Mouse (Mus musculus): ENCODE measurements around the gene Rchy1. TPM values are rescaled to one million over a fixed set of nuclear protein-coding genes. Genes with fewer than 3 reads are reported as not detected.
"Not testable (repeated sequence)": the region's sequence is repeated elsewhere in the genome, so short reads cannot be mapped to it uniquely, and the experiment has no call there.

The Rchy1 gene
- polyA plus RNA-seq, 1 experiment from 2014 or later: 30.9 TPM

DNA sequence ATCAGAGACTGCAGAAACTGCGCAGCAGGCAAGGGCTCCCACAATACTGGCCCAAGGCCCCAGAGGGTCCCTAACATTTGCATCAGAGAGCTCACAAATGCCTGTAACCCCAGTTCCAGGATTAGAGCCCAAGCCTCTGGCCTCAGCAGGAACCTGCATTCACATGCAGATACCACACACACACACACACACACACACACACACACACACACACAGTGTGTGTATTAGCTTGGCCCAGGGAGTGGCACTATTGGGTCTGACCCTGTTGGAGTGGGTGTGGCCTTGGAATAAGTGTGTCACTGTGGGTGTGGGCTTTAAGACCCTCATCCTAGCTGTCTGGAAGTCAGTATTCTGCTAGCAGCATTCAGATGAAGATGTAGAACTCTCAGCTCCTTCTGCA lies 17.3 kb downstream of the Rchy1 start:
- not testable (repeated sequence) for H3K27ac ChIP-seq; H3K79me2 ChIP-seq (ENCODE audit: inconsistent target); H3K4me3 ChIP-seq (ENCODE audit: inconsistent target)
- peaks cover 39% of the 10 kb centered on the region for H3K36me3 ChIP-seq (ENCODE audit: inconsistent target)
- WGBS (ENCODE audit: missing documents): 100% methylated on average over 1 of the region's 1 CpGs

DNA sequence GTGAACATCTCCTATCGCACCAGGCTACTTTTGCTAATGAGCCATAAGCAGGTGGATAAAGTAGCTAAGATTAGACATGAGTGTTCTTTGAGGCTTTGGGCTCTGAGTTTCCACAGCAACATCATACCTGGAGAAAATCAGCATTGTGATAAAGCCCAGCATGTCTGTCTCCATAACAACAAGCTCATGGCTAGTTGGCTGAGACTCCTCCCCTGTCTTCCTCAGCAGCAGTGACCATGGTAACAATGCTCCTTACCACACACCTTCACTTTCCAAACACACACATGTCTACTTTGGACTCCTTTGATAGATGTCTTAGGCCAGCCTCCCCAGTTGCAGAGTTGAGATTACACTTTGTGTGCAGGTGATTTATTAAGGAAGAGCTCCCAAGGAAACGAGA lies 49.6 kb downstream of the Rchy1 start:
- WGBS (ENCODE audit: missing documents): 84% methylated on average over 2 of the region's 2 CpGs
- H3K4me3 ChIP-seq (ENCODE audit: inconsistent target): no peak overlapping the region
- no peaks in the 10 kb centered on the region for H3K36me3 ChIP-seq (ENCODE audit: inconsistent target)
- H3K27ac ChIP-seq: no peak overlapping the region
- H3K79me2 ChIP-seq (ENCODE audit: inconsistent target): no peaks in the 10 kb centered on the region

- WGBS (ENCODE audit: missing documents): 88% methylated on average over 13 of the region's 13 CpGs
- Histone ChIP-seq H3K4me3 (ENCODE audit: inconsistent target) (no peak overlapping the region), H3K79me2 (ENCODE audit: inconsistent target) (no peaks in the 10 kb centered on the region), H3K36me3 (ENCODE audit: inconsistent target) (no peaks in the 10 kb centered on the region), H3K27ac (no peak overlapping the region)
Observed at GRCm38 (mm10) chr5:91911384-91912106, 51.3 kb downstream of the Rchy1 start.

GRCm38 (mm10) chr5:91910616-91911015 lies 52.3 kb downstream of the Rchy1 start:
- Histone ChIP-seq H3K36me3 (ENCODE audit: inconsistent target) (no peaks in the 10 kb centered on the region), H3K4me3 (ENCODE audit: inconsistent target) (no peak overlapping the region), H3K27ac (no peak overlapping the region), H3K79me2 (ENCODE audit: inconsistent target) (no peaks in the 10 kb centered on the region)
- 82% methylated on average over 4 of the region's 4 CpGs for WGBS (ENCODE audit: missing documents)

DNA sequence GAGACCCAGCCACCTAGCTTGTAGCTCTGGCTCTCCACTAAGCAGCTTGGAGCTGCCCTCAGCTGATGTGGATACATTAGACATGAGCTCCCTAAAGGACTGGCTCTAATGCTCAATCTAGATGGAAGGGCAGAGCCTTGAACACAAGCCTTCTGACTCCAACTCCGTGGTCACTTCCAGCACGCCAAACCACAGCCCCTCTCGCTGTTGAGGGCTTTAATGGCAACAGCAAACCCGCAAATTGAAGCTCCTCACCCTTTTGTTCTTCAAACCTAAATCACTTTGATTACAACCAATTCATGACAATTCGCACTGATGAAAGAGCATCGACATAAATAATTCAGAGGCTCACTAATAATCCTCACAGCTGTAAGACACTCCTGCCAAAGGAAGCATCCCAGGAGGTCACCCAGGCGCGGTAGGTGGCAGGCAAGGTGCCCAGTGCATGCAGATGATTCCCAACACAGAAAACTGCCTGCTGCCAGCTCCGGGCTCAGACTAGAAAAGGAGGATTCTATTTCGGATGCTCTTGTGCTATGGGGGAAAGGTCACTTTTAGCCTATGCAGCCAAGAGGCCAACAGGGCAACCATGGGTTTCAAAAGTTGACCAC lies 53.8 kb downstream of the Rchy1 start:
- Histone ChIP-seq H3K27ac (no peak overlapping the region), H3K36me3 (ENCODE audit: inconsistent target) (no peaks in the 10 kb centered on the region), H3K79me2 (ENCODE audit: inconsistent target) (no peaks in the 10 kb centered on the region), H3K4me3 (ENCODE audit: inconsistent target) (no peak overlapping the region)
- WGBS (ENCODE audit: missing documents): 86% methylated on average over 10 of the region's 10 CpGs

Other genes with a start within 250 kb of the Rchy1 start
- not detected in 3 replicates for gene Odaph, start 24.4 kb upstream of the Rchy1 start, polyA plus RNA-seq (2018)
- gene Cdkl2, start 80.8 kb upstream of the Rchy1 start, polyA plus RNA-seq (2018): 2.2 to 3.1 TPM (median 3.1 TPM) in 3 replicates
- gene G3bp2, start 120.7 kb upstream of the Rchy1 start, polyA plus RNA-seq (2018): 76.9 to 105 TPM (median 87.9 TPM) in 3 replicates
- 47.9 to 67.1 TPM (median 62.5 TPM) in 3 replicates for gene Uso1, start 174.9 kb upstream of the Rchy1 start, polyA plus RNA-seq (2018)

All from macrophage (primary cell).